Mouse (Mus musculus) adrenal gland, adult 18-20 months (tissue): Measurements from ENCODE around the gene Tnfrsf23. TPM values are rescaled to one million over a fixed set of nuclear protein-coding genes. Genes with fewer than 3 reads are reported as not detected.
A peak's percentile ranks its signal among the peaks of the same experiment; 100 is the strongest.

Experiments used
- DNase-seq, 2 experiments: peaks; one replicate each; pipeline ENCODE4 v3.0.0; 2021 to 2022; ENCODE audit warnings: low spot score in 2 of 2
- long read RNA-seq, 2 experiments: library from polyadenylated mRNA; stranded (forward); transcript quantifications; one replicate each; pipeline ENCODE4 v2.0.0; 2021
- total RNA-seq, 2 experiments: library from RNA; stranded (reverse); gene quantifications; 1 replicate in 1 of 2; 2 replicates in 1 of 2; pipeline ENCODE4 v1.2.3; 2021

Gene Tnfrsf23
- total RNA-seq, result 1 to 10 TPM; 2.8 to 3.7 TPM
- long read RNA-seq, experiment 1, result 0 reads
- long read RNA-seq, experiment 2, result 0 reads

DNA sequence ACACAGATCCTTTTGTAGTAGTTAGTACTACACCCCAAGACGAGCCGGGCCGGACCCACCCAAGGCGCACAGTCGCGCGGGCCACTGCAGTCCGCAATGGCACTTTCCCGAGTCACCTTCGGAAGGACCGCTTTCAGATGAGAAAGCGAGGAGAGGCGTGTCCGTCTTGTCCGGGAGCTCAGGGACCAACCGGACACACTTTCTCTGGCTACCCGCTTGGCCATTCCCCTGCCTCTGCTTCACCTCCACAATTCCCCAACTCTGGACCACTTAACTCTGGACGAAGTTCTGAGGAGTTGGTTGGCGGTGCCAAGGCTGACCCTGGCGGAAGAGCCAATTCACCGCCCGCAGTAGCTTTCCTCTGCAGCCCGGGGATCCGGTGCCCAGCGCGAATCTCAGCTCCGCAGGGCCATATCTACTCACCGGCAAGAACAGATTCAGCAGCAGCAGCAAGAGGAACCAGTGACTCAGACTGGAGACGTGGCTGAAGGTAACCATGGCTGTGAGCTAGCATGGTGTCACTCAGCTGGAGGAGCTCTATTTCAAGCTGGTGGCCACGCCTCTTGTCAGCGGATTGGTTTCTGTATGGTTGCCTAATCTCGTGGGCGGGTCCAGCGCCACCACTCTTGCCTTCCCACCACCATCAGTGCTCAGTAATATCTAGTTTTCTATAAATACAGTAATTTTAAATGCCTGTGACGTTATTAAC, at the start of gene Tnfrsf23:
Gene Tnfrsf23, minus strand, starts transcription at position 514 of the 709 bp plus-strand sequence.
- DNase-seq, result peak; percentile 73 to 78

DNA sequence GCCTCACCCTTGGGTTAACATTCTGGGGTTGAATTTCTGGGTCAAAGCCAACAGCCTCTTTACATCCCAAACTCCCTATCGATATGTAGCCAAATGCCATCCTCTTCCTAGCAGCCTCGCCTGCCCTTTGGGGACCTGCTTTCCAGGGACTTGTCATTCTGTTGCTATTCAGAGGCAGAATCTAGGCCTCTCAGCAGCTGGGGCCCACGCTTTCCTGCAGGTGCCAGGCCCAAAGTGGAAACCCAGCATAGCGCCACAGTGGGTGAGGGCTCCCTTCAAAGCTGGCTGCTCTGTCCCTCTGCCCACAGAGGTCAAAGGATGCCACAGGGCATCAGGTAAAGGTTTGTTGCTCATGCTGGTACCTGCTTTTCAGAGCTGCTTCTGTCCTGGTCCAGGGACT, 48.1 kb upstream of the Tnfrsf23 start:
- no peak for DNase-seq

DNA sequence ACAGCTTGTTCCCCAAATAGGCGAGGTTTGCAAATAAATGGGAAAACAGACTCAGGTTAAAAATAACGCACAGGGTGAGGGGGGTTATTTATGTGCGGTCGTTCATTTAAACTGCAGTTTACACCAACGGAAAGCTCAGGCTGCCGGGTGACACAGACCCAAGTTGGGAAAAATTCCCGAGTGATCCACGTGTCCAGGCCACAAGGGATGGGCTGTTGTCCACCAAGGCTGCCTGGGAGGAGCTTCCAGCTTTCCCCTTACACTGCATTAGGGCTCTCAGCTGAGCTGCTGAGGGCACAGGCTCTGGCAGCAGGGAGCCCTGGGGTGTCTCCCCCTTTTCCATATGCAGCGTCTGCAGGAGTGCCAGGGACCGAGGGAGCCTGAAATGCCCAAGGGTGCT, 44.2 kb upstream of the Tnfrsf23 start:
- no peak for DNase-seq

DNA sequence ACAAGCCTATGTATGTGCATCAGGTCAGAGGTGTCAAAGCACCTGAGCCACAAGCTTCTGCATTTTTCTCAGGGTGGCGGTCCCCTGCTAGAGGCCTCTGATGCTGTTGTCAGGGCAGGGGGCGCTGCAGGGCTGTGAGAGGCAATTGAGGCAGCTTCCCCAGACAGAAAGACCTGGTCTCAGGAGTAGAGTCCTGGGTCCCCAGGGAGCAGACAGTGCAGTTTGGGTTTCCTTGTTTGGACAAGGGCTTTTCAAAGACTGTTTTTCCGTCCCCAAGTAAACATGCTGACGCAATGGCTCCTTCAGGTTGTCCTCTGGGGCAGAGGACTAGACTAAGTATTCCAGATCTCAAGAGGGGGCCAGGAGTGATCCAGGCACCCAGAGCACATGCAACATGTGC, 40.7 kb upstream of the Tnfrsf23 start:
- DNase-seq, result no peak

DNA sequence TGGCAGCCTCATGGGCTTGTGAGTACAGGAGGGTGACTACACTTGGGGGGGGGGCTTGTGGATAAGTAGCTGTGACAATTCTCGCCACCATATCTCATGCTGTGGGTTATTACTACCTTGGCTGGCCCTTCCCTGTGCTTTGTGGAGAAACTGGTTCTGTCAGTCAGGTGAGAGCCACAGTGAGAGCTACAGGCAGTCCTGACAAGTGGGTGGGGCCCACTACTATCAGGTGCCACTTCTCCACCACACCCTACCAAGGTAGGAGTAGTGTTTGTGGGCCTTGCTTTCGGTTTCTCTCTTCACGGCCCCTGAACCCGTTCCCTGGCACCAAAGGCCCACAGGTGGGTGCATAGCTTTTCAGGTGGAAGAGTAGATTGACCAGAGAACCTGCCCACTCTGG, 38.2 kb upstream of the Tnfrsf23 start:
- no peak for DNase-seq

DNA sequence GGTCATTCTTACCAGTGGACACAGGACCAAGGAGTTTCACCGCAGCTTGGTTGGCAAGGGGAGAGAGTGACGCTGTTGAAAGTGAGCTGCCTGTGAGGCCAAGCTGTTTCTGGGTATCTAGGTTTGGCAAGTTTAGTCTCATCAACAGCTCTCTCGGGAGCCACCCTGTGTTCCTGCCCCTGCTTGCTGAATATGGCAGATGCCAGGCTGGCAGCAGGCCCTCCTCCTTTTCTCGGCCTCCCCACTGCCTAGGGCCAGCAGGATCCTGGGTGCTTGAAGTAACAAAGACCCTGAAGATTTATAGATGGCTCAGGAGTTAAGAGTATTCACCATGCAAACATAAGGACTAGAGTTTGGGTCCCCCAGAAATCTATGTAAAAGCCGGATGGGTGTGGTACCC, 37.0 kb upstream of the Tnfrsf23 start:
- no peak for DNase-seq

DNA sequence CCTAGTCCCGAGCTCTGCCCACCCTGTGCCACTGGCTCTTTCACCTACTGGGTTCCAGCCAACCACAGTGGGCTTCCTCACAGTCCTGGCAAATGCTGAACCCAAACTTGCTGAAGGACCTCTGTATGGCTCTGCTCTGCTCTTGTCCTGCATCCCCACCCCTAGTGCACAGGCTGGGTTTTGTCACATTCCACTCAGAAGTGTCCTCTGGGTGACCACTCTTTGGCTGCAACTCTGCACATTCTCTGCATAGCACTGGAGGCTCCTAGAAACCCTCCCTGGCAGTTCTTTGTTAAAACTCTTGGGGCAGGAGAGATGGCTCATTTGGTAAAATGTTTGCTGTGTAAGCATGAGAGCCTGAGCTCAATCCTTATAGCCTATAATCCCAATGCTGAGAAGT, 32.1 kb upstream of the Tnfrsf23 start:
- no peak for DNase-seq

DNA sequence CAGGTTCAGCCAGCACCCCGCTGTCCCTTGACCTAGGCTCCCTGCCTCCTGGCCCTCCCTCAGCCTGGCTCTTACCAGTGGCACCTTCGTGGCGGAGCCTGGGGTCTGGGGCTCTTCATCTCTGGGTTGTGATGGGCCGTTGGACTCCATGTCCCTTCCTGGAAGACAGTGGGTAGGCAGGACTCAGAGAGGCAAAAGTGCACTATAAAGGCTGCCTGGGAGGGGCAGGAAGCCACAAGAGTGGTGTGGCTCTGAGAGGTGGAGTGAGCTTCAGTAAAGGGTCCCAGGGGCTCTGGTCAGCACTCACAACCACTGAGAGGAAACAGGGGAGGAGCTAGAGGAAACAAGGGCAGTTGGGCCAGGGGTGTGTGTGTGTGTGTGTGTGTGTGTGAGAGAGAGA, 27.7 kb upstream of the Tnfrsf23 start:
- no peak for DNase-seq

DNA sequence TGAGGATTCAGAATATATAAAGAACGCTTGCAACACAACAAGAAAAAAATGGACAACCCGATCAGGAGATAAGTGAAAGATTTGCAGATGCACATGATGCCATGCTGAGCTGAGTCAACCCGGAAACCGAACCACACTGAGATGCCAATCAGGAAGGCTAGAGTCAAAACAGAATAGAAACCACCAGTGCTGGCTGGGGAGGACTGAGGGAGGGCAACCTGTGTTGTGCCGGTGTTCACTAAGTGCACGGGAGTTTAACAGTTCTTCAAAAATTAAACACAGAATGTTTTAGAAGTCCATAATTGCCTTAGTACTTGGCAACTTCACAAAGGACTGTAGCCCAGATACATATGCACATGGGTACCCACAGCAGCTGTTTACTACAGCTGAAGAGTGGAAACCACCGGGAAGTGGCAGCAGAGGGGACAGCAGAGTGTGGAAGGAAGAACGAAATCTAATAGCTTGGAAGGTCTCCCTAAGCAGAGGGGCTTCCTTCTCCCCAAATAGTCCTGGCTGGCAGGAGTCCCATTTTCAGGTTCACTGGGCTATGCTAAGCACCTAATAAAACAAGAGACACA, 27.2 kb upstream of the Tnfrsf23 start:
- DNase-seq, result no peak

DNA sequence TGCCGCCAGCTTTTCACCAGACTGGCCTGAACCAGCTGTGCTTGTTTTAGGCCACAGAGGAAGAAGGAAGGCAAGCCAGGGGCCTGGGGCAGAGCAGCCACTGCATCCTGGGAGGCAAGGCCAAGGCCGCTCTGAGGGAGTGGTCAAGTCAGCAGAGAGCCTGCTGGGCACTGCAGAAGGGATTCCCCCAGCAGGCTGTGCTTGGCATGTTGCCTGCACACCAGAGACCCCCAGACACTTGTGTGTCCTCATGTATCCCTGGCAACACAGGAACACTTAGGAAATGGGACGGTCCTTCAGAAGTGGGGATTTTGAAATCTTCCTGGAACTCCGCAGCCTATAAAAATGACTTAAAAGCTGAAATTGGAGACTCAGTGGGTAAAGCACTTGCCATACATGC, 26.4 kb upstream of the Tnfrsf23 start:
- DNase-seq, result no peak

DNA sequence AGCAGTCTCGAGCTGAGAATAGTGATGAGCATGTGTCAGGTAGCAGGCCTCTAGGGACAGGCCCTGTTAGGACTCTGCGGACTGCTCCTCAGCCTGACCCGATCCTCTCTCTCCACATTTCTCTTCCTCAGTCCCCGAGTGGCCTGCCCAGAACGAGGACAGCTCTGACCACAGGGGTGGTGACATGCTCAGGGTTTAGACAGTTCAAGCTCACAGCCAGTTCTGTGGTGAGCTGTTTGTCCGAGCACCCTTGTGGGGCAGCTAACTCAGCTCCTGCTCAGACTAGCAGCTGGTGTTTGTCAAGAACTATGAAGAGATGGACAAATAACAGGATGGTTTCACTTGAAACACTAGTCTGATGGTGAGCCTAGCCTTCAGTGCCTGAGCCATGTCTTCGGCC, 25.7 kb upstream of the Tnfrsf23 start:
- no peak for DNase-seq

DNA sequence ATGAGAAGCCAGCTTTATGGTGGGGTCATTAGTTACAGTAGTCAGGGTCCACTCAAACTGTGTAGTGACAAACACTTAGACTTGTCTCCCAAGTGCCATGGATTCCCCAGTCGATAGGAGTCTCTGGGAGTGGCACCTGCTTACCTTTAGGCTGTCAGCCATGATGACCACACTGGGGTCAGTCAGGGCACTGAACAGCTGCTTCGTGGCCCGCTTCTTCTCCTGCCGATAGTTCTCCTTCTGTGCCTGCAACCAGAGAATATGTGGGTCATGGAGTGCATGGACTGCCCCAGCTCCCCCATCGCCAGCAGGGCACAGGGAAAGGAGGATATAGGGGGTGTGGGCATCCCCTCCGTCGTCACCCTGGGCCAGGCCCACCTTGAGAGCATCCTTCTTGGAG, 23.7 kb upstream of the Tnfrsf23 start:
- no peak for DNase-seq

DNA sequence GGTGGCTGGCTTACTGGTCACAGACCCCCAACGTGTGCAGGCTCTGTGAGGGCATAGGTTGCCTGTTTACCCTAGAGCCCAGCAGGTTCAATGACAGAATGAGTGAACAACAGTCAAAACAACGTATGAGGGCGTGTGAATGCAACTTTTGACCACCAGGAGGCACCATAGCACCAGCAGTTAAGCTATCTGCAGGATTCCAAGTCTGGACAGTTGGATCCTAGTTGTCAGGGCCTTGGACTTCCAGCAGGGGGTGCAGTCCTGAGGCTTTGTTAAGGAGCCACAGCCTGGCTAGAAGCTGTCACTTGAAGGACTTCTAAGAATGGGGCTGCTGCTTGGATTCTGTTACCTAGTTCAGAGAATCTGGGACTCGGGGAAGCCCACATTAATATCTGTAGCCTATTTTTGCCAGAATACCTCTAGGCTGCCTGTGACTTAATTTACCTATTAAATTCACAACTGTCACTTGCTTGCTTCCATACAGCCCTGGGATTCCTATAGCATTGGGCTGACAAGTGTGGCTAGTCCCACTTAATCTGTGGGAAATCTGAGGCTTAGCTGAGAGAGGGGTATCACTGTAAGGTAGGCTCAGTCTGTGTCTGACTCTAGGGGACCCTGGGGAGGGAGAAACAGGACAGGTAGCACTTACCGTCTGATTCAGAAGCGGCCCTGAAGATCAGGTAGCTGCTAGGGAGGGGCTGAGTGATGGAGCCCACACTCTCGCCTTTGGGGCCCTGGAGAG, 21.2 kb upstream of the Tnfrsf23 start:
- peak; percentile 90 to 91 for DNase-seq

DNA sequence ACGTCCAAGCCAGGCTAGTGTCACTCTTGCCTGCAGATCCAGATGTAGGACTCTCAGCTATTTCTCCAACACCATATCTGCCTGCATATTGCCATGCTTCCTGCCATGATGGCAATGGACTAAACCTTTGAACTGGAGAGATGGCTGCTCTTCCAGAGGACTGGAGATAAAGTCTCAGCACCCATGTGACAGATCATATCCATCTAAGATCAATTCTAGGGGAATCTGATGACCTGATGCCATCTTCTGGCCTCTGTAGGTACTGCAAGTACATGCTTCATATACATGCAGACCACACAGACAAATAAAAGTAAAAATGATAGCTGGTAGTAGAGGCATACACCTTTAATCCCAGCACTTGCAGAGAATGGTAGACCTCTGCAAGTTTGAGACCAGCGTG, 10.5 kb upstream of the Tnfrsf23 start:
- peak; percentile 20 to 35 for DNase-seq

DNA sequence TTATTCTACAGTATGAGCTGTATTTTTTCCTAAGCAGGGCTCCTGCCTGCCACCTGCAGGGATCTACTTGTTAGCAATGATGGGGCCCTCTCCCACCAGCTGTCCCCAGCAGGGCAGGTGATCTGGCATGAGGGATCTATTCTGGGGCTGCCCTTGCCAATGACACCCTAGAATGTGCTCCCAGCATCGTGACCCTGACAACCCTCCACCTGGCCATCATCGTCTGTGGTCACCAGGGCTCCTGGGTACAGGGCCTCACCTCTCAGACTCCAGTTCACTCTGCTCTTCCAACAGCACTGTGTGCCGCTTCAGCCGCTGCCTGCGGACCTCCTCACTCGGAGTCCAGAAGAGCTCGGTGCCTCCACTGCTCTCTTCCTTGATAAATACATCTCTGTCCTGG, 8.9 kb upstream of the Tnfrsf23 start:
- DNase-seq, result peak in 1 of 2 experiments; percentile 17

DNA sequence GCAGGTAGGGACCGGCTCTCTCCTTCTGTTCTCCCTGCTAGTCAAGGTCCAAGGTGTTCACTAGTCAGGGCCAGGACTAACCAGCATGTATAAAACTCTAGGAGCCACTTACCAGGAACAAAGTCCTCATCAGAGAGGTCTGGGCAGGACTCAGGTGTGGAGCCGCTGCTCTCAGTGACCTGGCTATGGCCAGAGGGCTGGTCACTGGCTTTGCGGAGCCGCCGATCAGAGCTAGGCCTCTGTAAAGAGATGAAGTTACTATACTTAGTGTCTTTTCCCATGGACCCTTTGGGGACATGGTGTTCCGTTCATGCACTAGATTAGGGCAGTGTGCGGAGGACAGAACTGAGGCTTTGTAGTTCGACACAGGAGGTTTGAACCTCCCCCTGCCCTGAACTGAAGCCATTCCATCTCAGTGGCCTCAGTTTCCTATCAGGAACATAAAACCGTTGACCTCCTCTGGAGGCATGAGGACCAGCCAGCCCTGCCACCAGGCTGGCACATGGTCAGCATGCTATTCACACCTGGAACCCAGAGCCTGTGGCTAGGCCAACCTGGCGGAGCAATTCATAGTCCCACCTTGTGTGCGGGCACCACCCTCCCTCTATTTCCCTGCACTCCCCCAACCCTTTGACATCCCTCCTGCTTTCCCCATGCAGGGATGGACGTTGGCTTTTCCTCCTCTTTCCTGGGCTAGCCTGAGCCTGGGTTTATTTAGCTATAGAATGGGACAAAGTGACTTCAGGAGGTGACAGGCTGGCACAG, 7.3 kb upstream of the Tnfrsf23 start:
- peak in 1 of 2 experiments; percentile 13 for DNase-seq

DNA sequence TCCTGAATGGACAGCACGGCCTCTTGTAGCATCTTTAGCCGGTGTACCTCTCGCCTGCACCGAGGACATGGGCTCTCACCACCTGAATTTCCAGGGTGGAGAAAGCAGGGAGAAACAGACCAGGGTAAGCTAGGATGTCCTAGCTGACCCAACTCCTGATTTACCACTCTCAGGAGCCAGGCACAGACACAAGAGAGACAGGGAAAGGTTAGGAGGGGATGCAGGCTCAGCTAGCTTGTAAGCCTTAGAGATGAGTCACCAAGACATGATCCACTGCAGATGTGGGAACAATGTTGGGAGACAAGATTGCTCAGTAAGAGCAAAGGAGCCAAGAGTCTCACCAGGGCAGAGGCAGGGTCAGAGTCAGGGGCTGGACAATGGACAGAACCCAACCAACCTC, 6.2 kb upstream of the Tnfrsf23 start:
- DNase-seq, result peak in 1 of 2 experiments; percentile 16

DNA sequence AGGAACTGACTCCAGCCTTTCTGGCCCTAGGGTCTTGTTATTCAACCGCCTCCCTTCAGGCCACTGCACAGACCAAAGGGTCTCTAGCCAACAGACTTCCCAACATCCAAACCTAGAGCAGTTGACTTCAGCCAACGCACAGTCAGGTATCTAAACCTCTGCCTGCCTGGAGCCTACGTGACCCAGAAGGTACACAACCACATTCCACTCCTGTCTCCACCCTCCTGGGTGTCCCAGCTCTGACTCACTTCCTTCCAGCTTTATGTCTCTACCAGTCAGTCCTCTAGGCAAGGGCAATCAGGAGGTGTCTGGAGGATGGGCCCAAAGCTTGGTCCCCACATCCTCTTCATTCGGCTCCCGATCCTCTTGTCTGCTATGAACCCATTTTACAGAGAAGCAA, 5.5 kb upstream of the Tnfrsf23 start:
- peak in 1 of 2 experiments; percentile 10 for DNase-seq

DNA sequence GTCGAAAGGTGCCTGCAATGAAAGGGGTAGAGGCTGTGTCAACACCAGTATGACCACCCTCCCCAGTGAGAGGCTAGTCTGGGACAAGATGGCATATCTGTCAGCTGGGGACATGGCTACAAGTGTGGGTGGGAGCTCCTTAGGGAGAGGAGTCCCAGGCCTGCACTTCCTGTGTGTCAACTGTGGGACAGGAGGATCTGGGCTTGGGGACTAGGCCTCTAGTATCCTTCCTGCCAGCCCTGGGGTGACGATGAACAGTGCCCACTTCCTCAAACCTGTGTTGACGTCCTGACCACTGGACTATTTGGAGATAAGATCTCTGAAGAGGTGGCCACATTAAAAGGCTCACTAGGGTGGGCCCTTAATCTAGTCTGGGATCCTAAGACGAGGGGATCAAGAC, 4.3 kb upstream of the Tnfrsf23 start:
- DNase-seq, result no peak

DNA sequence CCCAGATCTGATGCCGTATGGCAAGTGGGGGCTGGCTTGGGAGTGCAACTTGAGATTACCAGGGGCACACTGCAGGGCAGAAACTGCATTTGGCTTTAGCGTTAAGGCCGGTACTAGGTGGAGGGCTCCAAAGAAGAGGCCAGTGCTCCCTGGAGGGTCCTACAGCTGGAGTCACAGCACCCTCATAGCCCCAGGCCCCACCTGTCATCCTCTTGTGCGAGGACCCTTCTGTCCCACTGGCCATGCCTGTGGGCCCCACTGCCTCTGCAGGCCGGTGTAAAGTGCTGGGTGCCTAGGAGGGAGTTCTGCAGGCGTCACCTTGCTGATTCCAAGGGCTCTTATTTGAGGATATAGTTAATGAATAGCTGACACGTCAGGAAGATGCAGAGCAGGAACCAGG, 3.8 kb upstream of the Tnfrsf23 start:
- peak in 1 of 2 experiments; percentile 14 for DNase-seq

DNA sequence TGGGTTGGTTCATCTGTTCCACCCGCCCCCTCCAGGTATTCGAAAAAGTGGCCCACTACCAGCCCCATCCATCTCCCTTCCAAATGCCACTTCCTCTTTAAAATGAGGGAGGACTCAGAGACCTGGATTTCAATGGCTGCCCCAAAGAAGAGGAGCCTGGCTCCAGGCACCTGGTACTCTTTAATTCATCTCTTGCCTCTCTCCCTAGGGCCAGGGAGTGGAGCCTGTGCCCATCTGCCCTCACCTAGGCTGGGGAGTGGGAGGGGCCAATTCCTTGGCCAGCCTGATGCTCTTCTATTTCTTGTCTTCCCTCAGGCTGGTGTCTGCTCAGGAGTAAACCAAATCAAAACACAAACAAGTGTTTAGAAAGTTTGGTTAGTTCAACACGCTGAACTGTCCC, 1.0 kb upstream of the Tnfrsf23 start:
- DNase-seq, result peak in 1 of 2 experiments; percentile 17
